Mouse (Mus musculus) activated CD4-positive, CD25-positive, alpha-beta regulatory T cell, adult 4 months (primary cell): ENCODE results near the gene Sh3d21. TPM values are rescaled to one million over a fixed set of nuclear protein-coding genes. Genes with fewer than 3 reads are reported as not detected.
A peak's percentile ranks its signal among the peaks of the same experiment; 100 is the strongest.

Source experiments
- ATAC-seq: one replicate; pipeline ENCODE4 v1.8.0; 2017
- polyA plus RNA-seq, 2 experiments: library from polyadenylated mRNA; unstranded; fragments of 100-300 nt; shearing (Covaris generic); gene quantifications; one replicate each; pipeline ENCODE4 v1.2.1; 2017

Gene Sh3d21
- polyA plus RNA-seq, 2 experiments from 2014 or later, result 0.92 TPM; not detected in 1

DNA sequence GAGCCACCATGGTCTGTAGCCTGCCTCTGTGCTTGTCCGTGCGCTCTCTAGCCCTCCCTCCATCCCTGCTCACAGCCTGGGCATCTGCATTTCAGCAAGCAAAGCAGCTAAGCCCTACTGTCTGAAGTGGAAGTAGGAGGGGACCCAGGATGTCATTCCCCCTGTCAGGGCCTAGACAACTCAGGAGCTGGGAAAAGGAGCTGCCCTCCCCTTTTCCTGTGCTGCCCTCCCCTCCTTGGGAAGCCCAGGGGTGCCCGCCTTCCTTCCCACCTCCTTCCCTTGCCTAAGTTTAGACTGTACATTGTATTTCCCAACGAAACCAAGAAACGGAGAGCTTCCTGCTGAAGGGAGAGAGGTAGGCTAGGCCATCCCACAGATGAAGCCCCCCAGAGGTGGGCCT, 22.3 kb downstream of the Sh3d21 start:
- ATAC-seq, result no peak

DNA sequence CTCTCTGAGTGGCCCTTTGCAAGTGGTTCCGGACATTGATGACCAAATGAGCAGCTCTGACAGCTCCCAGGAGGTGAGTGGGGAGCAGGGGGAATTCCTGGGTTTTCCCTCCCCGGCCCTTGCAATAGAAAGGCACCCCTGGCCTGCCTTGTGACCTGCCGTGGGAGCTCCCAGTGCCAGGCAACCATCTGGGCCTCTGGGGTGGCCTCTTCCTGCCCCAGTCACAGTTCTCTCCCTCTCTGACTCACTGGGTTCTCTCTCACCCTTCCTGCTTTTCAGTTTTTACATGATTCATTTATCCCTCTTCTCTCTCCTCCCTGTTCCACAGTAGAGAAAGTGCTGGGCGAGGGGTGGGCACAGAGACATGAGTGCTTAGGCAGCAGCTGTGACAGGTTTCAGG, 25.5 kb downstream of the Sh3d21 start:
- no peak for ATAC-seq

DNA sequence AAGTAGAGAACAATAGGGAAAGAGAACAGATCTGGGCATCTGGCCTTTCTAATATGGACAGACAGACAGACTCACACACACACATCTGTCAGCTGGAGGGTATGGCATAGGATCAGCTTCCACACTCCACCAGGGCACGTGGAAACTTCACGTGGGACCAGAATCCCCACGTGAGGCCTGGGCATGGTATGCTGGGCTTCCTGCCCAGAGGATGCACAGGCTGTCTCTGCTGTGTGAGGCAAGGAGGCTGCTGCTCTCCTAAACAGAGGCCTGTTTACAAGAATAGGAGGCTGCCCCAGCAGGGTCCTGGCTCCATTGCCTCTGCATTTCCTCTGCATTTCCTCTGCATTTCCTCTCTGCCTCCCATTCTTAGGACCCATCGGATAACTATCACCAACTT, 28.7 kb downstream of the Sh3d21 start:
- no peak for ATAC-seq

- no peak for ATAC-seq
These were observed 29.1 kb downstream of the Sh3d21 start for GRCm38 (mm10) chr4:126134236-126134635.

- no peak for ATAC-seq
These were observed 30.5 kb downstream of the Sh3d21 start for GRCm38 (mm10) chr4:126132636-126133264.

- no peak for ATAC-seq
These were observed 31.8 kb downstream of the Sh3d21 start for GRCm38 (mm10) chr4:126131290-126132121.

GRCm38 (mm10) chr4:126130502-126130901, 32.8 kb downstream of the Sh3d21 start:
- ATAC-seq, result no peak

DNA sequence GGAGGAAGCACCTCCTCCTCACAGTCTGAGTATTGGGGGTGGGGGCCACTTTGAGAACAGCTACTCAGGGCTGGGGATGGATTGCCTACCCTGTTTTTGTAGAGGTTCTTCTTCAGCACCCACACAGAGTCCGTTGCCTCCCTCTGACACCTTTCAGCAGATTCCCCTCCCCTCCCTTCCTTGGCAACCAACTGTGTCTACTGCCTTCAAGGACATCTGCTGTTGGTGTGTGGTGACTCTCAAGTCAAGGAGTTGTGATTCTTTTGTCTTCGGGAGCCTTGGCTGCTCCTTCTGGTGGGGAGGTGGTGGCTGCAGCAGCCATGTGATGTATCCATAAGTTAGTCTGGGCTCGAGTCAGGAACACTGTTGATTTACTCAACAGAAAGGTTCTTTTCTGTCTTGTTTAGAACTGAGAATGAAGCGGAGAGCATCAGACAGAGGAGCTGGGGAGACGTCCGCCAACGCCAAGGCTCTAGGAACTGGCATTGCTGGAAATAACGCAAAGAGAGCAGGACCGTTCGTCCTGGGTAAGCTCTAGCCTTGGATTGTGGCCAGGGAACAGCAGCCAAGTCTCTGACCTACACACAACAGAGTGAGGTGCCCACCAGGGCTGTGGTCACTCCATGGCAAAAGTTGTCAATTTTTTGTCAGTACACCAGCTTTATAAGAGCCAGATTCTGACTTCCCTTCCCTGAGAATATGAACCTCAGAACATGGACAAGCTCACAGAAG, 39.8 kb downstream of the Sh3d21 start:
- ATAC-seq, result no peak

DNA sequence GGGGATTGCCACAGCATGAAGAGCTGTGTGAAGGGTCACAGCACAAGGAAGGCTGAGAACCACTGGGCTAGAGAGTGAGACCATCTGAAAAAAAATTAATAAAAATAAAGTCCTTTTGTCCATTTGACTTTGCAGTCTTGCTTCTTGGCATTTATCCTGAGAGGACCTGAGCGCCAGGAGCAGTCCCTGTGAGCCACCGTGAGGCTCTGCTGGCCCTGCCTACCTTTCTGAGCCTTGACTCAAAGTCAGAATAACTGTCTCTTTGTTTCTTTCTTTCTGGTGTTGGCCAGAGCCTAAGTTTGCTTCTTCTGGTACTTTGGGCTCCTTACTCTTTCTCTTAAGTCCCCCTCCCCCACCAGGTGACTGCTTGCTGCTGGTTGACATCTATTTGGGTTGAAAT, 42.8 kb downstream of the Sh3d21 start:
- no peak for ATAC-seq

DNA sequence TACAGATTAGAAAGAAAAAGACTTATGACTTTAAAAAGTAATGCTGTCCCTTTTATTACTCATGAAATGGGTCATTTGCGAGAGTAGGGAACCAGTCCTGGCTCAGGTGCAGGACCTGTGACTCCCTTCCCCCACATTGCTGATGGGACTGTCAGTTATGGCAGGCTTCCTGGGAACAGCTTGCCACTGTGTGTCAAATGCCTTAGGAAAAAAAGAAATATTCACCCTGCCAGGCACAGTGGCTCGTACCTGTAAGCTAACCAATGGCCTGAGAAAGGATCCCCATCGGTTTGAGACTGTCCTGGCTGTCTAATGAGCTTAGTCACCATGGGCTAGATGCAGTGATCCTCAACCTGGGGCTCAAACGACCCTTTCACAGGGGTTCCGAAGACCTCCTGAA, 43.2 kb downstream of the Sh3d21 start:
- no peak for ATAC-seq

- ATAC-seq, result no peak
These were observed 44.2 kb downstream of the Sh3d21 start for GRCm38 (mm10) chr4:126119051-126119450.

DNA sequence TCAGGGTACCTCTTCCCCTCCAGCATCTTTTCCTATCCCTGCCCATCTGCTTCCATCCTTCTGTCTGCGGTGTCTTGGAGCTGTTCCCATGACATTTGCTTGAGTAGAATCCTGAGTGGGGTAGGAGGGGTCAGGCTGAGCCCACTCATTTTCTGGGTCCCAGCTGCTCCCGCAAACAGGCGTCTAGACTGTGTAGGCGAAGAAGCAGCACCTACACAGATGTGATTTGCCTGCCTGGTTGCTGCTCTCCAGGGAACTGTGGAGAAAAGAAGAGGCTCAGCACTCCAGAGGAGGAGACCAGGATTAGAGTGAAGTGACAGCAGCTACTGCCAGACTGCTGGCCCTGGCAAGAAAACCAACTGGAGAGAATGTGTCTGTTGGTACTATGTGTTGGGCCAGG, 44.6 kb downstream of the Sh3d21 start:
- no peak for ATAC-seq

DNA sequence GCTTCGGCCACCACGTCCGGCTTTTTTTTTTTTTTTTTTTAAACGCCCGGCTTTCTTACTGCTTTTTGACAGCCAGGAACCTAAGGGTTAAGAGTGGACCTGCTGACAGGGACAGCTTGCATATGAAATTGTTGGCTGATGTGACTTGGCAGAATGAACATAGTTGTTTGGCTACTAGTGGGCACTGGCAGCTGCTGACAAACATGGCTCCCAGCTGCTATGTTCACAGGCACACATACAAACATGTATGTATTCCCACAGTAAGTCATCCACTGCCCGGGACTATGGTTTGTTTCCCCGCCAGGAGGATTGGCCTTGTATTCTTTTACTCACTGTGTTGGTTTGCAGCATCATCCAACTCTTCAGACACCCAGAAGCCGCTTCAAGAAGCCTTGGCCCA, 46.2 kb downstream of the Sh3d21 start:
- ATAC-seq, result no peak

DNA sequence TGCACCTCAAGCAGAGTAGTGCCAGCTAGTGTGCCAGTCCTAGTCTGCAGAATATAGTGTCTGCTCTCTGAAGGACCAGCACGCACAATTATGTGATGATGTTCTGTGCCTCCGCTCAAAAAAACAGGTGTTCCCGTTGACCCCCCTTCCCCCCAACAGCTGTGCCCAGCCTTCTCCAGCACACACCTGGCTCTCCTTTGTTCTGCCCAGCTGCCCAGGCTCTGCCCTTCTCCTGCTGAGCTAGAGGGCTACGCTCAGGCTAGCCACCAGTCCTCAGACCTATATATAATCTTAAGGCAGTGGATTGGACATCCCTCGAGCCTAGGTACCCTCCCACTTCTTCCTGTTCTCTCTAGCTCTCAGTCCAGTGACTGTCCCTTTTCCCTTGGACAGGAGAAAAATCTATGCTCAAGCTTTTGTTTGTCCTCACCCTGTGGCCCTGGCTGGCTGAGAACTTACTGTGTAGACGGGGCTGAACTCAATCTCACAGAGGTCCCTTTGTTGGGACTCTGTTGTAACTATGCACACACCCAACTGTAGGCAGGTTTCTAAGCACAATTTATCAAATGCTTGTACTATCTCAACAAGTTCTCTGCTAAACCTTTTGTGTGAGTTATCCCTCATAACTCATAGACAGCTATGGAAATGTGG, 47.3 kb downstream of the Sh3d21 start:
- ATAC-seq, result no peak

DNA sequence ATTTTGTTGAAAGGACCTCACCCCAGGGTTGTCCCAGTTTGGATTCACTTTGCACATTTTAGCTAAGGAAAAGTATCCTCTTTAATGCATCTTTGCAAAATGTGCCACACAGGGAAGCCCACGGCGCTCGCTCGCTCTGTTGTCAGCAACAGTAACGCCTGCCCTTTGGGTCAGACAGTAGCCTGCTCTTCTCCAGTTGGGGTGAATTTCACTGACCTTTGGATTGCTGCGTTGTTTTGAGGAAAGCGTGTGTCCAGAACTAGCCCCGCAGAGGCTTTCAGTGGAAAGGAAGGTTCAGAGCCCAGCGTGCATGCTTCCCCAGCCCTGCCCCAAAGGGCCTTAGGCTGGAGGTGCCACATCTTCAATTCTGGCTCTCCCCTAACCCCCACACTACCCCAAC, 47.9 kb downstream of the Sh3d21 start:
- ATAC-seq, result no peak

DNA sequence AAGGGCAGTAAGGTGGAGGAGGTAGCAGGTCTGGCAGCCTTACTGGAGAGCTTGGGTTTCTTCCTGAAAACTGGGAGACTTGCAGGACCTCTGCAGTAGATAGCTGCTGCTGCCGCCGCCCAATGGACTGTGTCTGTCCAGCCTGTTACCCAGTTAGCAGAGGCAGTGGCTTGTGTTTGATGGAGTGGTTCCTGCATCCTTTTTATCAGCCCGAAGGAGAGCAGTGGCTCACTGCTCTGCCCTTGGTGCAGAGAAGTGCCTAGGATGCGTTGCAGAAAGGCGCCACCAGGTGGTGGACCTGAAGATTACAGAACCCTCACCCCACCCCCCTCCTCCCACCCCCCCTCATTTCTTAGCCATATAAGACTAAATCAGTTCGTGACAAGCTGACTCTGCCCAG, 49.3 kb downstream of the Sh3d21 start:
- no peak for ATAC-seq

- ATAC-seq, result no peak
These were observed 50.0 kb downstream of the Sh3d21 start for GRCm38 (mm10) chr4:126113243-126113642.

- ATAC-seq, result peak; percentile 21
These were observed 52.1 kb downstream of the Sh3d21 start for GRCm38 (mm10) chr4:126111153-126111549.

DNA sequence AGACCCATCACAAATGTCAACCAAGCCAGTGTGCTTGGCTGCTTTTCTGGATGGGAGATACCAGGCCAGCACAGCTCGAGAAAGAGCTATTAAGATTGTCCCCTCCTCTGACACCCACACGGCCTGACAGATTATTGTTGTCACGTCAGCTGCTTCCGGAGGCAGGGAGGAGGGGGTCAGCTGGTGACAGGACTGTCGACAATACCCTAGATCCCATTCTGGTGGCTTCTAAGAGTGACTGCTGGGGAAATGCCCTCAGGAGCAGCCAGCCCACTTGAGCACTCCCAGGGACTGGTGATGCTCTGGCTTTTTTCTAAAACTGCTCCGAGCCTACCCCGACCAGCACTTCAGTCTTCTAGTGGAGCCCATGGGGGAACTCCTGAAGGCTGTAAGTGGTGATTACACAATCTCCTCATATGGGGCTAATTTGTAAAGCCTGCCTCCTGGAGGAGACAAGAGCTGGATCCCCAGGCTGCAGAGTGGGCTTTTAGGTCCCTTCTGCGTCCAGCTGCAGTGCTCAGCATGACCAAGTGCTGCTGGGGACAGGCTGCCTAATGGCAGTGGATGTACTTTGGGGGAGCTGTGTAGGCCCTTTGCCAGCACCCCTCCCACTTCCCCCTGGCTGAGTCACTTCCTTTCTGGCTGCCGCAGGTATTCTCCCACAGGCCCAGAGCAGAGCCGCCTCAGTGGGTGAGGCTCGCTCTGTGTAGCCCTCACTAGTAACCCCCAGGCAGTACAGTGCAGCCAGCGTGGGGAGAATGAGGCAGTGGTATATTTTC, 52.7 kb downstream of the Sh3d21 start:
- peak; percentile 88 for ATAC-seq

- peak; percentile 25 for ATAC-seq
These were observed 53.5 kb downstream of the Sh3d21 start for GRCm38 (mm10) chr4:126109613-126110373.

- ATAC-seq, result no peak
These were observed 55.1 kb downstream of the Sh3d21 start for GRCm38 (mm10) chr4:126108061-126108740.
